Mouse (Mus musculus) B cell, adult 67 days (primary cell): ENCODE measurements around the gene Ndufv1. TPM values are rescaled to one million over a fixed set of nuclear protein-coding genes. Genes with fewer than 3 reads are reported as not detected.

ENCODE experiments used
- total RNA-seq, 2 experiments: library from RNA; stranded (reverse); gene quantifications; 4 replicates each; pipeline ENCODE4 v1.2.4; 2023

Ndufv1 gene
- total RNA-seq: 10 to 100 TPM; 80.9 to 93.3 TPM

DNA sequence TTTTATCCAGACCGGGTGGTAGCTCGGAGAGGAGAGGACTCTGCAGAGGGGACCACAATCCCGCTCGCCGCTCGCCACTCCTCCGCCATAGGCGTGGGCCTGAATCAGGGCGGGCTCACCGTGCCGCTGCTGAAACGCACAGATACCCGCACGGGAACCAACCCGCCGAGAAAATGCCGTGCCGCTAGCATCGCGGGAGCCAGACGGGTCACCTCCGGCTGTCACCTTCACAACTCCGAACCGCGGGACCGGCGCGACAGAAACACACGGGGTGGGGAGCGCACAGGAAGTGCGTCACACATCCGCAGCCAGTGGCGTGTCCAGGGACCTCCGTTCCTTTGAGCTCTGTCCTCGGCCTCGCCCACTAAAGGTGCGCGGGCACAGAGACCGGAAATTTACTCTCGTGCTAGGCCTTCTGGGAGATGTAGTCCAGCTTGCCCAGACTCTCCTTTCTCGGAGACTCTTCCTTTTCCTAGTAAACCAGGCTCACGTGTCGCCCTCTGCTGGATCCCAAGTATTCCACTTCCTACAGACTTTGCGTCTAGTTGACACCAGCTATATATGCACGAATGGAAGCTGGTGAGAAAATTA, at the start of gene Ndufv1:
TSS of gene Ndufv1 (minus strand) at position 375 of the 591 bp plus-strand sequence.

GRCm38 (mm10) chr19:4059069-4059740, 46.6 kb upstream of the Ndufv1 start, which contains the start of gene Gstp3:
Gstp3 (minus strand) TSS chr19:4059569.

GRCm38 (mm10) chr19:4045966-4046865, 33.6 kb upstream of the Ndufv1 start, which contains the start of gene Gstp2:
Gstp2 (minus strand) TSS chr19:4046023.

GRCm38 (mm10) chr19:4037788-4038232, 25.2 kb upstream of the Ndufv1 start, which contains the start of gene Gstp1:
Gstp1 (minus strand) TSS chr19:4037985.

DNA sequence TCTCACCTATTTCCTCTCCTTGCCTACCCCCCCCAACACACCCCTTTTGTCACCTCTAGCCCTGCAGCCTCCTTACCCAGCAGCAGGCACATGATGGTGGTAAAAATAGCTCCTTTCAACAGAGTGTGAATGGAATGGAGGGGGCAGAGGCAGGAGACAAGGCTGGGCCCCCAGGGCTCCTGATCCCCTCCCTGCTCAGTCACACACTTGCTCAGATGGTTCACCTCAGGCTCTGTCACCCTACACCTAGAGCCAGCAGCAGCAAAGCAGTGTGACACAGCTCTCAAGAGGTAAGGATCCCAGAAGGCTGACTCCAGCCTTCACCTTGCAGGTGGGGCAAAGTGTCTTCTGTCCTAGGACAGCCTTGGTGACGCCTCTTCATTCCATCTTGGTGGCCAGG, 9.5 kb downstream of the Ndufv1 start, which contains the start of gene Doc2g:
TSS of gene Doc2g (plus strand) at position 202 of the 400 bp plus-strand sequence.

DNA sequence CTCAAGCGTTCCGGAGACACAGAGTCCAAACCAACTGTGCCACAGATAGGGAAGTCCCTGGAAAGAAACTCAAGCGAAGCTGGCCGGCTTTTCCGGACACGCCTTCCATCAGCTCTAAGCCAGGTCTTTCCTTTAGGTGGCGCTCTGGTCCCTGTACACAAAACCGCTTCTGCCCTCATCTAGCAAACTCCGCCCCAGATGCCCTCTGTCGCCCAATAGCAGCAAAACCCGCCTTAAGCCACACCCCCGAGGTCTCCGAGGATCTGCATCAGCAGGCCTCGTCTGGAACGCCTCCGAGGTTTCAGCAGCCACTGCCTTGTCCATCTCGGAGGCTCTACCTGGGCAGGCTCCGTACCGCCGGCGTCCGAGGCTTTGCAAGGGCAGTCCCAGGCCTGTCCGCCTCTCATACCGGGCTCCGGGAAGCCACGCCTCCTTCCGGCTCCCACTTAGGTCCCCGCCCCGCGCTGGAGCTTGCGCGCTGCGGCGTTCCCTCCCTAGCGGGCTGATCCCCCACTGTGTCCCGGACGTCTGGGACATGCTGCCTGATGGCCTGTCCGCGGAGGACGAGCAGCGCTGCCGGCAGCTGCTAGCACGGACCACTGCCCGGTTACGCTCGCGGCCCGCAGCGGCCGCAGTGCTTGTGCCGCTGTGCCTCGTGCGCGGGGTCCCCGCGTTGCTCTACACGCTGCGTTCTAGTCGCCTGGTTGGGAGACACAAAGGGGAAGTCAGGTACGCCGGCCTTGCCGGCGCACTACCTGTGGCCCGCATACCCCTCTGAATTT, 12.3 kb downstream of the Ndufv1 start, which contains the start of the genes Nudt8 and Gm49405:
TSS of gene Nudt8 (plus strand) at position 462 of the 782 bp plus-strand sequence.
TSS of gene Gm49405 (plus strand) at position 508 of the 782 bp plus-strand sequence.

GRCm38 (mm10) chr19:3992416-3992815, 20.2 kb downstream of the Ndufv1 start, which contains the start of gene Tbx10:
Tbx10 (plus strand) TSS chr19:3992752.

DNA sequence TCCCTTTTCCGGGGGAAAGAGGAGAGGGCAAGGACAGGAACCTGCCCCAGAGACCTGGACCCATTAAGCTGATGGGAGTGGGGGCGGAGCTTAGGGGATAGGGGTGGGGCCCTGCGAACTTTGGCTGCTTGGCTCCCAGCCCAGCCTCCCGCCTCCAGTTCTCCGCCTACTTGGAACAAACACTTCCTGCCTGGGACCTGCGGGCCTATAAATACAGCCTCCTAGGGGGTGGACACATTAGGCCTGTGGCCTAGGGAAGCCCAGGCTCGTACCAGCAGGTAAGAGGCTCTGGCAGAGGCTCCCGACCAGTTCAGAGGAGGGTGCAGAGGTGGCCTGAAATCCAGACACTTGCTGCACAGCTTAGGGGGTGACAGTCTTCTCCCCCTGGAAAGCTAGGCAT, 26.3 kb downstream of the Ndufv1 start, which contains the start of gene Acy3:
TSS of gene Acy3 (plus strand) at position 237 of the 400 bp plus-strand sequence.

DNA sequence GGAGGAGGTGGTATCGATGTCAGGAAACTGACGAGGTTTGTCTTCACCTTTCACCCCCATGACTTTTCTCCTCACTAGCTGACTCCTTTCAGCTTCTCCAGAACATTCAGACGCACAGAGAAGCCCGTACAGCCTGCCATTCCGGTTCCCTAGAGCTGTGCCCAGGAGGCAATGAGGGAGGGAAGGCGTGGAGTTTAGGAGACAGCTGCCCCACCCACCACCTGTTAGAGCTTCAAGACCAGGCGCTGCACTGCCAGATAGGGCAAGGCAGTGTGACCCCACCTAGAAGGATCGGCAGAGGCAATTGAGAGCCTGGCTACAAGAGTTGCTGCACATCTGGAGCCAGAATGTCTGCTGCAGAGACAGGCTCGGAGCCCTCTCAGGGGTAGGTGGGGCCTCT, 40.4 kb downstream of the Ndufv1 start, which contains the start of gene Aldh3b2:
TSS of gene Aldh3b2 (plus strand) at position 100 of the 400 bp plus-strand sequence.

DNA sequence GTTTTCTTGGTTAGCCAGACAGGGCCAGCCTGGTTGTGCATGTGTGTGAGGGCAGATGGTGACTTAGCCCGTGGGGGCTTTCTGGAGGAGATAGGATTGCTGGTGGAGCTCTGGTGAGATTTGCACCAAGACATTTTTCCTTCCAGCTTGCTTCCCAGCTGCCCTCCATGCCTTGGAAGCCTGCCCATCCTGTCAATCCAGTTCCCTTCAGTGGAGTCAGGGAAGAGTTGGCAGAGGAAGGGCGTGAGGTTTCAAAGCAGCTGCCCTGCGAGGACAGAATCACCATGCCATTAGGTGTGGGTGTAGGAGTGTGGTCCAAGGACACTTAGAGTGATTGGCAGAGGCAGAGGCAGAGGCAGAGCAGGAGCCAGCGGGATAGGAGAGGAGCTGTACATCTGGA, 54.1 kb downstream of the Ndufv1 start, which contains the start of gene Aldh3b3:
TSS of gene Aldh3b3 (plus strand) at position 176 of the 400 bp plus-strand sequence.

Other genes starting within 250 kb of the Ndufv1 start
- gene Kmt5b, start 245.4 kb downstream of the Ndufv1 start, total RNA-seq: 100 to 1,000 TPM; 125 to 140 TPM
- gene Chka, start 161.0 kb downstream of the Ndufv1 start, total RNA-seq: 10 to 100 TPM; 66.9 to 67.9 TPM
- 100 to 1,000 TPM; 149 to 153 TPM for gene Tcirg1, start 105.7 kb downstream of the Ndufv1 start, total RNA-seq
- 10 to 100 TPM; 91.9 to 93.5 TPM for gene Ndufs8, start 100.0 kb downstream of the Ndufv1 start, total RNA-seq
- gene Aldh3b1, start 83.0 kb downstream of the Ndufv1 start, total RNA-seq: 1 to 10 TPM; 7.3 to 8.9 TPM
- 100 to 1,000 TPM; 597 to 689 TPM for gene Unc93b1, start 77.6 kb downstream of the Ndufv1 start, total RNA-seq
- gene Aldh3b3, start 54.2 kb downstream of the Ndufv1 start, total RNA-seq: under 1 TPM in 1 of 2 experiments, not detected in 1; 0.20 TPM
- gene Aldh3b2, start 40.5 kb downstream of the Ndufv1 start, total RNA-seq: under 1 TPM in 1 of 2 experiments, not detected in 1; 0.84 TPM
- not detected for gene Acy3, start 26.2 kb downstream of the Ndufv1 start, total RNA-seq
- not detected for gene Tbx10, start 20.1 kb downstream of the Ndufv1 start, total RNA-seq
- gene Nudt8, start 12.2 kb downstream of the Ndufv1 start, total RNA-seq: 10 to 100 TPM; 24.9 to 29.1 TPM
- gene Gm49405, start 12.2 kb downstream of the Ndufv1 start, total RNA-seq: 1 to 10 TPM; 5.3 to 6.7 TPM
- 10 to 100 TPM; 11.0 to 13.3 TPM for gene Doc2g, start 9.5 kb downstream of the Ndufv1 start, total RNA-seq
- gene Gstp1, start 25.2 kb upstream of the Ndufv1 start, total RNA-seq: 100 to 1,000 TPM; 131 to 150 TPM
- gene Gstp2, start 33.2 kb upstream of the Ndufv1 start, total RNA-seq: 10 to 100 TPM; 11.4 to 26.4 TPM
- gene Gstp3, start 46.8 kb upstream of the Ndufv1 start, total RNA-seq: not detected
- not detected for gene Cabp2, start 68.8 kb upstream of the Ndufv1 start, total RNA-seq
- 100 to 1,000 TPM; 114 to 121 TPM for gene Cdk2ap2, start 84.4 kb upstream of the Ndufv1 start, total RNA-seq
- gene Pitpnm1, start 87.2 kb upstream of the Ndufv1 start, total RNA-seq: 100 to 1,000 TPM; 227 to 233 TPM
- gene Aip, start 113.1 kb upstream of the Ndufv1 start, total RNA-seq: 100 to 1,000 TPM; 101 to 110 TPM
- gene Gpr152, start 127.0 kb upstream of the Ndufv1 start, total RNA-seq: 1 to 10 TPM in 1 of 2 experiments, under 1 TPM in 1; 0.93 to 1.0 TPM
- 1 to 10 TPM; 1.6 to 2.2 TPM for gene Cabp4, start 131.2 kb upstream of the Ndufv1 start, total RNA-seq
- 100 to 1,000 TPM; 148 to 156 TPM for gene Coro1b, start 135.8 kb upstream of the Ndufv1 start, total RNA-seq
- gene Ptprcap, start 140.8 kb upstream of the Ndufv1 start, total RNA-seq: 100 to 1,000 TPM; 391 to 415 TPM
- 10 to 100 TPM; 47.4 to 56.4 TPM for gene Rps6kb2, start 150.5 kb upstream of the Ndufv1 start, total RNA-seq
- gene Carns1, start 162.7 kb upstream of the Ndufv1 start, total RNA-seq: 100 to 1,000 TPM in 1 of 2 experiments, 10 to 100 TPM in 1; 89.2 to 117 TPM
- 100 to 1,000 TPM; 315 to 328 TPM for gene Tbc1d10c, start 178.5 kb upstream of the Ndufv1 start, total RNA-seq
- 100 to 1,000 TPM; 431 to 450 TPM for gene Ppp1ca, start 179.3 kb upstream of the Ndufv1 start, total RNA-seq
- gene Rad9a, start 188.9 kb upstream of the Ndufv1 start, total RNA-seq: 10 to 100 TPM; 65.9 to 73.4 TPM
- gene Clcf1, start 201.4 kb upstream of the Ndufv1 start, total RNA-seq: 100 to 1,000 TPM; 161 to 176 TPM
- not detected for gene AC109138.7, start 201.6 kb upstream of the Ndufv1 start, total RNA-seq
- gene Pold4, start 219.1 kb upstream of the Ndufv1 start, total RNA-seq: 100 to 1,000 TPM; 198 to 208 TPM